Mouse (Mus musculus) gastrocnemius, postnatal 14 days (tissue): Measurements from ENCODE around the gene Rgs8. TPM values are rescaled to one million over a fixed set of nuclear protein-coding genes. Genes with fewer than 3 reads are reported as not detected.

ENCODE experiments used
- DNase-seq: peaks from one replicate; pipeline ENCODE4 v3.0.0; 2021; ENCODE audit warnings: mixed read lengths
- intact Hi-C: fragments of 180-260 bp; cut with DNase I; formaldehyde crosslinking; loops from one replicate; pipeline ENCODE4 v1.15.1; 2025; ENCODE audit warnings: low total_unique reads
- total RNA-seq, 2 experiments: library from RNA; stranded (reverse); gene quantifications; 2 replicates each; pipeline ENCODE4 v1.2.3; 2021

Gene Rgs8
- total RNA-seq, 2 experiments from 2014 or later, result 0.31 to 0.68 TPM

GRCm38 (mm10) chr1:153737101-153738085 is 84.6 kb downstream of the Rgs8 start:
- no peak for DNase-seq
- intact Hi-C loops, result loop anchor here (10.0 kb wide), 1 partner anchor 63 kb away; no protein-coding TSS in a partner anchor

DNA sequence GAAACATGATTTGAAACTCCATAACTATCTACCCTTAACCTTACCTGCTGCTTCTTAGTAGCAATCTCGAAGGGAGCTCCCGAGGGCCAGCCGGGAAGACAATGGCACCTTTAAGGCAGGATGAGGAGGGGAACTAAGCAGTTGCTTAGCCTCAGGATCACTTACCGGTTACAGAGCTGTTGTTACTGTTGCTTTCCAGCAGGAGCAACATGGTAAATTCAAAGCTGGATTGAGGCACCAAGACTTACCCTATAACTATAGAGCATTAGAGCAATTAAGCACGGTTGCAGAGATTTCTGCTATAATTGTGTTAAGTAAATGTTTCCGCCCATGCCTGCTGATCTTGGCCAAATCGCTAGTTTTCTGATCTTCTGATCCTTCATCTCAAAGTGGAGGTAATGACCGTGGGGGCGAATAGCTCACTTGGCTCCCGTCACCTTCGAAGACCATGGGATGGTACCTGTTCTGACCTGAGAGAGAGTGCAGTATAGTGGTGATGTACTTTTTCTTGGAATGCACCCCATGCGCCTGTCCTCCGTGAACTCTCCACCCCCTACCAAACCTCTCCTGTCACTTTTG is 86.7 kb downstream of the Rgs8 start:
- no peak for DNase-seq
- intact Hi-C loops, result loop anchor here (10.0 kb wide), 1 partner anchor 65 kb away; no protein-coding TSS in a partner anchor

DNA sequence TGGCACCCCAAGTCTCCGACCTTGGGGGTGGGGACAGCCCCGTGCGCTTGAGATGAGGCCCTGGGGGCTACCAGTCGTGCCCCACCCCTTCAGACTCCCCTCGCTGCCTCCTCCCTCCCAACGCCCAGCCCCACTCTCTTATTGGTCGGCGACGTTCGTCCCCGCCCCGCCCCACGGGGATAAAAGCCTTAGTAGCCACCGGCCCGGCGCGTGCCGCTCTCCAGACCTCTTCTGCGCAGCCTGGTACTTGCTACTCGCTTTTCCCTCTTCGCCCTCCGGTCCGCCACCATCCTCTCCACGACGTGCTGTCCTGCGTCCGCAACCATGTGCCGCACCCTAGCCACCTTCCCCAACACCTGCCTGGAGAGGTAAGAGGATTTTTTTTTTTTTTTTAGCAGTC is 87.3 kb downstream of the Rgs8 start, which contains the start of gene Rgs16:
Rgs16 (plus strand) TSS at position 205 of the 400 bp plus-strand sequence.
- intact Hi-C loops, result no loop called here
- peak; percentile 88 for DNase-seq

GRCm38 (mm10) chr1:153740775-153741400 is 88.1 kb downstream of the Rgs8 start:
- intact Hi-C loops, result no loop called here
- DNase-seq, result no peak

- intact Hi-C loops, result loop anchor here (2.0 kb wide), 1 partner anchor 183 kb away; no protein-coding TSS in a partner anchor
- DNase-seq, result no peak
Measured at GRCm38 (mm10) chr1:153741551-153742316, 88.9 kb downstream of the Rgs8 start.

DNA sequence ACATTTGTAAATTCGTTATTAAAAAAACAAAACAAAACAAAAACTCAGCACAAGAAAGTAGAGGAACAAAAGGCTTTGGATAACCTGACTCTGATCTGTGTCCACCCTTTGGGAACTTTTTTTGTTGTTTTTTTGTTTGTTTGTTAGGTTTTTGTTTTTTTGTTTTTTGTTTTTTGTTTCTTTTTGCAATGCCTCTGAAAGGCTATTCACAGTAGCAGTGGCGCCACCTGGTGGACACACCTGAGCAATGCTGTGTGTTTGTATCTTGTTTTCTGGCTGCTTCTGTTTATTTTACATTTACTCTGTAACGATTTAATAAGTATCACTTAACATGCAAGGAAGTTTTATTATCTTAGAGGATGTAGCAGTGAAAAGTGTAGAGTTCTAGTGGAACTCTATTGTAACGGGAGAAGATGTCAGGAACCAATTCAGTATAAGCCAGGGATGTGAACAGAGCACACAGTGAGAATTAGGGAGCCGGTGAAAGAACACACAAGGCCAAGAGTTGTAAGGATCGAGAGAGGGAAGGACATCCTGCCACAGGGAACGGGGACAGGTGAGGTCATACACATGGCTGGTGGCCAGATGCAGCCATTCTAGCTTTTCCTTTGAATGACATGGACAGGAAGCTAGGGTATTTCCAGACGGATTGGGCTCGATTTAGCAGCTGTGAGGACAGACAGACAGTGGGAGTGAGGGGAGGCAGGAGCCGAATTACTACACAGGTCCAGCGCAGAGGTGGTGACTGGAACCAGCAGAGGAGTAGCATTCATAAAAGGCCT is 89.7 kb downstream of the Rgs8 start:
- DNase-seq, result peak; percentile 77
- intact Hi-C loops, result loop anchor here (2.0 kb wide), 1 partner anchor 184 kb away; no protein-coding TSS in a partner anchor

DNA sequence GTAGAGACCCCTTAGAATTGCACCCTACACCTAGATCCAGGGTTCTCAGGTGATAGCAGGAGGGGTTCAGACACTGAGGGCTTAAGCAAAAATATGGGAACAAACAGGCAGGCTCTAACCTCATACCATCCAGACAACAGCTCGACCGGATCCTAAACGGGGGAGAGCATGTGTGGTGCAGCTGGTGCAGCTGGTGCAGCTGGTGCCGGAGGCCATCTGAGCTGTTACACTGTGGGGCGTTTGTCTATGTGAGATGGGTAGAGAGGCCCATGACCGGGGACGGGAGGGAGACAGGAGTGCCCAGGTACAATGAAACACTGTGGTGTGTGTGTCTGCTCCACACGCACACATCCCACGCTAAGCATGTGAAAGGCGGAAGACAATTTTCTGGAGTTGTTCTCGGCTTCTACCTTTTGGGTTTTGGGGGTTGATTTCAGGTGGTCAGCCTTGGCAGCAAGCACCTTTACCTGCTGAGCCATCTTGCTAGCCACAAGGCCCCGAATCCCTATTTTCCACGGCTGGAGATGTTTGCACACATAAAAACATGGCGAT is 93.4 kb downstream of the Rgs8 start:
- DNase-seq, result no peak
- intact Hi-C loops, result no loop called here

- peak; percentile 70 for DNase-seq
- intact Hi-C loops, result no loop called here
Measured at GRCm38 (mm10) chr1:153746728-153747127, 93.9 kb downstream of the Rgs8 start.

DNA sequence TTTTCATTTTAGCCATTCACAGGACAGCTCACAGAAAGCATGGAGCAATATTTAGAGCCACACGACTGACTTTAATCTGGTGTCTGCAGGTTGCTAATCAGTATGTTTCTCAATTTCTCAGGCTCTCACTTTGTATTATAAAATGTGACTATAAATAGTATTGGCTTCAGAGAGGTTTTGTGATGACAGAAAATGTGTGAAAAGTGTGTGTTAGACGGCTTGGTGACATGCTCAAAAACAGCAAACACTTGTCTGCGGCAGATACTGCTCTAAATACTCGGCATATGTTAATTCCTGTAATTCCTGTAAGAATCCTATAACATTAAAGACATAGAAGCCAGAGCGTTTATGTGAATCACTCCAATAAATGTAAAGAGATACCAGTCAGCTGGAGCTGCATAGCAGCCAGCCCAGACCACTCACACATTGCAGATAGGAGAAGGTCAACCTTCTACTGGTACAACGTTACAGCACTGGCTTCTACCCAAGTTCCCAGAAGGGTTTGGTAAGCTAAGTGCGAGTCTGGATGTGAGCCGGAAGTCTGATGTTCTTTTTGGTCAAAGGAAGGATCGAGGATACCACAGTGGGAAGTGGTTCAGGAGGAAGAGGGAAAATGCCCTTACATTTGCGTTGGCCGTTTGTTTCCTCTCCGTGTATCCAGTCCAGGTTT is 95.2 kb downstream of the Rgs8 start:
- no peak for DNase-seq
- intact Hi-C loops, result no loop called here

DNA sequence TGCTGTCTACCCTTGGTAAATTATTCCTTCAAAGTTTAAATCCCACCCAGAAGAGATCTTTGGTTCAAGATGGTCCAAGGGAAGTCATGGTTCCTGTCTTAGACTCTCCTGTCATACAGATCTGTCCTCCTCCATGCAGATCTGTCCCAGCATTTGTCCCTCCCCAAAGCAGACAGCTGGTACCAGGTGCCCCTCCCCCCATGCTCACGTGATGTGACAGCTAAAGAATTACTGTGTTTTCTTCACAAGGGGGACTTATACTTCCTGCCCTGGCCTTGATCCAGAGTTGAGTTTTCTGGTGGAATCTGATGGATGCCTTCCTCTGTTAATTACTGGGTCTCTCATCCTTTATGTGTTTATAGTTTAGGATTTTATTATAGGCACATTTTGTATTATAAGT is 95.7 kb downstream of the Rgs8 start:
- peak; percentile 56 for DNase-seq
- intact Hi-C loops, result no loop called here

- peak; percentile 58 for DNase-seq
- intact Hi-C loops, result no loop called here
Measured at GRCm38 (mm10) chr1:153749211-153749801, 96.5 kb downstream of the Rgs8 start, which contains the start of gene Rnasel. Rnasel (plus strand) TSS chr1:153749426.

Other genes starting within 250 kb of the Rgs8 start
- gene Shcbp1l, start 227.9 kb upstream of the Rgs8 start, total RNA-seq, result not detected
- gene Dhx9, start 165.4 kb upstream of the Rgs8 start, total RNA-seq, result 10 to 100 TPM; 36.7 to 41.1 TPM
- gene Npl, start 103.0 kb upstream of the Rgs8 start, total RNA-seq, result 1 to 10 TPM; 1.6 to 2.2 TPM
- 1 to 10 TPM; 3.1 to 4.1 TPM for gene Rgs16, start 87.3 kb downstream of the Rgs8 start, total RNA-seq
- 1 to 10 TPM; 4.1 TPM for gene Rnasel, start 96.4 kb downstream of the Rgs8 start, total RNA-seq
- gene Rgsl1, start 191.1 kb downstream of the Rgs8 start, total RNA-seq, result not detected
- not detected for gene Teddm1b, start 221.3 kb downstream of the Rgs8 start, total RNA-seq
- gene Teddm1a, start 238.7 kb downstream of the Rgs8 start, total RNA-seq, result not detected
- gene Glul, start 246.9 kb downstream of the Rgs8 start, total RNA-seq, result 100 to 1,000 TPM; 120 to 371 TPM
- 1 to 10 TPM in 1 of 2 experiments, under 1 TPM in 1; 0.70 to 1.4 TPM for gene Teddm2, start 247.2 kb downstream of the Rgs8 start, total RNA-seq